Mouse (Mus musculus) heart, adult 8-10 months (tissue): ENCODE results near the gene Cdc25a. TPM values are rescaled to one million over a fixed set of nuclear protein-coding genes. Genes with fewer than 3 reads are reported as not detected.

Experiments used
- DNase-seq: peaks from one replicate; pipeline ENCODE4 v3.0.0; 2022; ENCODE audit warnings: low spot score
- total RNA-seq, 4 experiments: library from RNA; stranded (reverse); gene quantifications; 2 replicates each; pipeline ENCODE4 v1.2.4; 2022

Cdc25a gene
- total RNA-seq, 4 experiments from 2014 or later, result 4.8 to 5.6 (median 5.2) TPM

GRCm38 (mm10) chr9:109892651-109893250 lies 17.4 kb downstream of the Cdc25a start:
- DNase-seq, result peak; percentile 82

DNA sequence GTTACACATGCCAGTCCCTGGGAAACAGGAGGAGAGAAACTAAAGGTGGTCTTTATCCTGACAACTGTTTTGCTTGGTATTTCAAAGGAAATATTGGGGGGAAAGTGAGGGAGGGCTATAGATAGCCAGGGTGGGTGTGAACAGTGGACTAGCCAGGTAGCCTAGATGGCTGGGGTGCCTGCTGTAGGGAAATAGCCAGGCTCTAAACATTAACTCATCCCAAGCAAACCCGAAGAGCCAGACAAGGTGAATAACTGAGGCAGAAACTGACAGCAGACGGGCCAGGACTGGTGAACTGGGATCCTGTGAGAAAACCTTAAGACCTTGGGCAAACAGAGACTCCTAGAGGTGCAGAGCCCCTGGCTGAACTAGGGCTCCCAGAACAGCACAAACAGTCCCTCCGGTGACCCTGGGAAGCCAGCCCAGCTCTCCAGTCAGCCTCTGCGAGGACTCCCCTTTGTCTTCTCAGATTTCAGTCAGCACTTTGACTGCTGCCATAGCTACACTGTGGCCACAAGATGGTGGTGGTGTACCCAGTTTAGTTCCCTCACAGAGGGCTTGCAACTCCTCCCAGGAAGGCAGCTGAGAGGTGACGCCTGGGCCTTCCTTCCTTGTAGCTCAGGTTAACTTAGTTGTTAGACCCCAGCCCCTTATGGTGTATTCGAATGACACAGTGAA lies 19.2 kb downstream of the Cdc25a start:
- DNase-seq, result peak; percentile 82

DNA sequence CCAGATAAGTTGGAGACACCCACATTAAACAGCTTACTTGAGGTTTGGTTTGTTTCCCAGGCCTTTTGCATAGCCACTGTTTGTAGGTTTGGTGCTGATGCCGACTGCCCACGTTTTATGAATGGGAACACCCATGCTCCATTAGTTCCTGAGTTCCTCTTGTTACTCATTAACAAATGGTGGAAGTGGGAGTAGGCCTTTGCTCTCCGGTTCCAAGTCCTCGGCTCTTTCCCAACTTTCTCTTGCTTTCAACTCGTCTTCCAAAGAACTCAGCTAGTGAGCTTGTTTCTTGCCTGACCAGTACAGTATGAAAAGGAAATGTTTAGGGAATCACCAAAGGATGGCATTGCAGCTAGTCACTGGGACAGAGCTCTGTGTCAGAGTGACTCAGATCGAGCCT lies 20.2 kb downstream of the Cdc25a start:
- DNase-seq, result peak; percentile 82

DNA sequence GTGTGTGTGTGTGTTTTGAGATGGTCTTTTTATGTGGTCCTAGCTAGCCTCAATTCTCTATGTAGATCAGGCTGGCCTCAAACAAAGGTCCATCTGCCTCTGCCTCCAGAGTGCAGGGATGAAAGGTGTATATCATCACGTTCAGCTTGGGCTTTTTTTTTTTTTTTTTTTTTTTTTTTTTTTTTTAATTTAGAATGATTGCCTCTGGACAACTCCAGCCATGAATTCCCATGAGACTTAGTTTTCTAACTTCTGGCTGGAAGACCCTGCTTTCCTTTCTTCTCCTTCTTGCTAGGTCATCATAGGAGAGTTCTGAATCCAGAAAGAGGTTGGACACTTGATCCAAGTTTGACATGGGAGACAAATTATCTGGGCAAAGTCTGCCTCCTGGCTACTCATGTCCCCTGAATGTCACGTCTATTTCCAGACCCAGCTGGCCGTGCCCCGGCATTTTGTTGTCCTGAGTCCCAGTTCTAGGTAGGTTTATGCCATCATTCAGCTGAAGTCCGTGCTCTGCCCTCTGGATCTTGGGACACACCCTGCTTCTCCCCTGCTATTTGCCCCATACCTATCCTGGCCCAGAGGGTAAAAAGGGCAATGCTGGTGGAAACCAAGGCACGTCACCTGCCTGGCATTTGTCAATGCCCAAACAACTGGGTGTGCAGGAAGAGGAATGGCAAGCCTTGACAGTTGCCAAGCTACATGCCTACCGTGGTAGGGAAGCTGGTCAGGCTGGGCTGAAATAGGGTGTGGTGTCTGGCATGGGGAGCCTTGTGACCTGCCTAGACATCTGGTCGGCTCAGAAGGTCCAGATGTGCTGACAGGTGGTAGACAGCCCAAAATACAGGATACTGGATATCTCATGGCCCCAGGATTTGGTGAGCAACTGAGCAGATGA lies 21.1 kb downstream of the Cdc25a start:
- peak; percentile 35 for DNase-seq

- DNase-seq, result peak; percentile 57
Measured at GRCm38 (mm10) chr9:109898027-109898426, 22.6 kb downstream of the Cdc25a start.

- DNase-seq, result no peak
Measured at GRCm38 (mm10) chr9:109899361-109899760, 24.0 kb downstream of the Cdc25a start.

GRCm38 (mm10) chr9:109899774-109900173 lies 24.4 kb downstream of the Cdc25a start:
- DNase-seq, result peak; percentile 54

DNA sequence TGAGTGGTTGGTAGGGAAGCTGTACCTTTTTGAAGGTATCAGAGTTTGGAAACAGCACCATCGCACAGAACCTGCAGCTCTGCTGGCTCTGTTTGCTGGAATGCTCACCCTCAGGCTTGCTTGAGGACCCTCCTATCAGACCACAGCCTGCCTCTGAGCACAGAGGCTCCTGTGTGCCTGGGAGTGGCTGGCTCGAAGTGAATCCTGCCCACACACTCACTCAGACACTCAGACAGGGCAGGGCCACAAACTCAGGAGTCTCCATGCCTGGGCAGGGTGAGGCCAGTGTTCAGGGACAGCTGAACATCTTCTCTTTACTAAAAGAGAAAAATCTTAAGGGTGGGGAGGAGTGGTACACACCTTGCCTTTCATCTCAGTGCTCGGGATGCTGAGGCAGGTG lies 25.2 kb downstream of the Cdc25a start:
- DNase-seq, result no peak

- DNase-seq, result no peak
Measured at GRCm38 (mm10) chr9:109902246-109902645, 26.9 kb downstream of the Cdc25a start.

GRCm38 (mm10) chr9:109902740-109903139 lies 27.4 kb downstream of the Cdc25a start:
- DNase-seq, result no peak

GRCm38 (mm10) chr9:109907300-109907699 lies 31.9 kb downstream of the Cdc25a start:
- peak; percentile 91 for DNase-seq

GRCm38 (mm10) chr9:109907774-109908465 lies 32.5 kb downstream of the Cdc25a start:
- no peak for DNase-seq

GRCm38 (mm10) chr9:109909102-109909501 lies 33.7 kb downstream of the Cdc25a start:
- DNase-seq, result no peak

GRCm38 (mm10) chr9:109909926-109910325 lies 34.5 kb downstream of the Cdc25a start:
- no peak for DNase-seq

GRCm38 (mm10) chr9:109911779-109912178 lies 36.4 kb downstream of the Cdc25a start:
- no peak for DNase-seq

DNA sequence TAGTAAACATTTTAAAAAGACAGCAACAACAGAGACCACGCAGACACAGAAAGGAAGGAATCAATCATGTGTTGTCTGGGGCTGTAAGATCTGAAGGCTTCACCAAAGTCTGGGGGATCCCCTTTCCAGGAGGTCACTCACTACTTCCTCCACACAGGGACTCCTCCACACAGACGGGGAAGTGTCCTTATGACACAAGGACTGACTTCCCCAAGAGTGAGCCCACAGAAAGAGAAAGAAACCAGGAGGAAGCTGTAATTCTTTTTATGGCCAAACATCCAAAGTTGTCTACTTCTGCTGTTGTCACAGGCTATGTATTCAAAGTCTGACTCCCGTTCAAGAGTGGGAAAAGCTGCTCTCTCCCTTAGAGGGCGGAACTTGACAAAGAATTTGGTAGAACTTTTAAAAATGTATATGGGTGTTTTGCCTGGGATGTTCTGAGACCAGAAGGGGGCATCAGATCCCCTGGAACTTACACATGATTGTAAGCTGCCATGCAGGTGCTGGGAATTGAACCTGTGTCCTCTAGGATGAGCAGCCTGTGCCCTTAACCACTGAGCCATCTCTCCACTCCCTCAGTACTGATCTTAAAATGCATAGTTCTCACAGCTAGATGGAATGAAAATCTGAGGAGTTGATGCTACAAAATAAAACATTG lies 39.0 kb downstream of the Cdc25a start:
- DNase-seq, result no peak

- DNase-seq, result peak; percentile 76
Measured at GRCm38 (mm10) chr9:109917931-109918330, 42.6 kb downstream of the Cdc25a start.

DNA sequence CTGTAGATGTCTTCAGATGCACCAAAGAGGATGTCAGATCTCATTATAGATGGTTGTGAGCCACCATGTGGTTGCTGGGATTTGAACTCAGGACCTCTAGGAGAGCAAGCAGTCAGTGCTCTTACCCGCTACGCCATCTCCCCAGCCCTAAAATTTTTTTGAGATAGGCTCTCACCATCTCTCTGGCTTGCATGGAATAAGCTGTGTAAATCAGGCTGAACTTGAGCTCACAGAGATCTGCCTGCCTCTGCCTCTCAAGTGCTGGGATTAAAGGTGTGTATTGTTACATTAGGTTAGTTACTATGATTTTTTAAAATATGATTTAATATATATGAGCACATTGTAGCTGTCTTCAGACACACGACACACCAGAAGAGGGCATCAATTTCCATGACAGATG lies 53.8 kb downstream of the Cdc25a start:
- DNase-seq, result no peak

GRCm38 (mm10) chr9:109930063-109930462 lies 54.7 kb downstream of the Cdc25a start:
- no peak for DNase-seq

DNA sequence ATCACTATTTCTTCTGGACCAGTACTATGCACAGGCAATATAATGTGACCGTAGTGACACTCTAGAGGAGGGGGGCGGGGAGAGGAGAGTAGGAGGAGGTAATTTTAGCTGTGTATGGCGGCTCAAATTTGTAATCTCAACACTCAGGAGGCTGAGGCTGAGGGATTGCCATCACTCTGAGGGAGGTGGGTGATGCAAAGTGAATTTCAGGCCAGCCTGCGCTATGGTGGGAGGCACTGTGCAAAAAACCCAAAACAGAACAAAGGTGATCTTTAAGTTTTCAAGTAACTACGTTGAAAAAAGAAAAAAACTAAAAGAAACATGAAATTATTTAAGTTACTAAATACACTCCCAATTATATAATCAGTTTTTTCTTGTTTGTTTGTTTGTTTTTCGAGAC lies 55.4 kb downstream of the Cdc25a start:
- DNase-seq, result no peak
